Mouse (Mus musculus): ENCODE results near the gene Abcc4. TPM values are rescaled to one million over a fixed set of nuclear protein-coding genes. Genes with fewer than 3 reads are reported as not detected.
A peak's percentile ranks its signal among the peaks of the same experiment; 100 is the strongest.

The Abcc4 gene
- total and polyA plus RNA-seq, 3 experiments = 5.7 to 9.8 (median 9.1) TPM

- Histone ChIP-seq H3K9ac (ENCODE audit: low read depth, low read length) (no peak overlapping the region), H3K4me3 (no peak overlapping the region), H3K27ac (no peak overlapping the region), H3K4me1 (ENCODE audit: control insufficient read depth, insufficient read depth, low read length) (no peaks in the 10 kb centered on the region), H3K79me2 (replicated peaks; ENCODE audit: control insufficient read depth, insufficient read depth, low read length) (no peaks in the 10 kb centered on the region), H3K36me3 (ENCODE audit: control insufficient read depth, insufficient read depth, low read length) (no peaks in the 10 kb centered on the region), H3K27me3 (ENCODE audit: control insufficient read depth, insufficient read depth, low read length) (no peaks in the 10 kb centered on the region; the same call in 1 of the 2 replicates)
- TF ChIP-seq POLR2A (IDR thresholded peaks at IDR 0.05; ENCODE audit: insufficient read depth, low read depth, low read length) (no peak), EP300 (IDR thresholded peaks at IDR 0.05; ENCODE audit: insufficient read depth, low read depth, low read length) (no peak), CTCF (IDR thresholded peaks at IDR 0.05) (no peak)
- intact Hi-C loops (cut with DNase I) = no loop called here
- WGBS = 71% methylated on average over 7 of the region's 7 CpGs
- no peak for DNase-seq
Observed at GRCm38 (mm10) chr14:118475100-118475454, 230.9 kb downstream of the Abcc4 start.

- Histone ChIP-seq H3K79me2 (replicated peaks; ENCODE audit: control insufficient read depth, insufficient read depth, low read length) (no peaks in the 10 kb centered on the region), H3K27ac (no peak overlapping the region), H3K4me1 (ENCODE audit: control insufficient read depth, insufficient read depth, low read length) (no peaks in the 10 kb centered on the region), H3K9ac (ENCODE audit: low read depth, low read length) (no peak overlapping the region), H3K4me3 (no peak overlapping the region), H3K27me3 (ENCODE audit: control insufficient read depth, insufficient read depth, low read length) (no peaks in the 10 kb centered on the region; the same call in 1 of the 2 replicates), H3K36me3 (ENCODE audit: control insufficient read depth, insufficient read depth, low read length) (no peaks in the 10 kb centered on the region)
- WGBS = 23% methylated on average over 26 of the region's 26 CpGs
- intact Hi-C loops (cut with DNase I) = no loop called here
- no peak for TF ChIP-seq CTCF (IDR thresholded peaks at IDR 0.05)
- no peak for TF ChIP-seq POLR2A (IDR thresholded peaks at IDR 0.05; ENCODE audit: insufficient read depth, low read depth, low read length)
- TF ChIP-seq EP300 (IDR thresholded peaks at IDR 0.05; ENCODE audit: insufficient read depth, low read depth, low read length) = no peak
- no peak for DNase-seq
Observed at GRCm38 (mm10) chr14:118474226-118475099, 231.6 kb downstream of the Abcc4 start.

GRCm38 (mm10) chr14:118473831-118474193, 232.2 kb downstream of the Abcc4 start:
- WGBS = under 1% methylated on average over 37 of the region's 37 CpGs
- Histone ChIP-seq H3K27ac (no peak overlapping the region), H3K4me3 (peak overlapping the region; percentile 22; the same call in 1 of the 2 replicates), H3K36me3 (ENCODE audit: control insufficient read depth, insufficient read depth, low read length) (no peaks in the 10 kb centered on the region), H3K9ac (ENCODE audit: low read depth, low read length) (no peak overlapping the region), H3K79me2 (replicated peaks; ENCODE audit: control insufficient read depth, insufficient read depth, low read length) (no peaks in the 10 kb centered on the region), H3K4me1 (ENCODE audit: control insufficient read depth, insufficient read depth, low read length) (no peaks in the 10 kb centered on the region), H3K27me3 (ENCODE audit: control insufficient read depth, insufficient read depth, low read length) (no peaks in the 10 kb centered on the region; the same call in 1 of the 2 replicates)
- DNase-seq = peak in 1 of 2 experiments; percentile 5
- intact Hi-C loops (cut with DNase I) = no loop called here
- TF ChIP-seq POLR2A (IDR thresholded peaks at IDR 0.05; ENCODE audit: insufficient read depth, low read depth, low read length) = no peak

GRCm38 (mm10) chr14:118473188-118473830, 232.7 kb downstream of the Abcc4 start:
- intact Hi-C loops (cut with DNase I) = no loop called here
- TF ChIP-seq CTCF (IDR thresholded peaks at IDR 0.05) (no peak), EP300 (IDR thresholded peaks at IDR 0.05; ENCODE audit: insufficient read depth, low read depth, low read length) (no peak), POLR2A (IDR thresholded peaks at IDR 0.05; ENCODE audit: insufficient read depth, low read depth, low read length) (no peak)
- H3K4me1 ChIP-seq (ENCODE audit: control insufficient read depth, insufficient read depth, low read length) = no peaks in the 10 kb centered on the region
- peak overlapping the region; percentile 22; the same call in 1 of the 2 replicates for H3K4me3 ChIP-seq
- H3K9ac ChIP-seq (ENCODE audit: low read depth, low read length) = no peak overlapping the region
- no peaks in the 10 kb centered on the region for H3K36me3 ChIP-seq (ENCODE audit: control insufficient read depth, insufficient read depth, low read length)
- no peaks in the 10 kb centered on the region for H3K79me2 ChIP-seq (replicated peaks; ENCODE audit: control insufficient read depth, insufficient read depth, low read length)
- no peaks in the 10 kb centered on the region; the same call in 1 of the 2 replicates for H3K27me3 ChIP-seq (ENCODE audit: control insufficient read depth, insufficient read depth, low read length)
- DNase-seq = no peak
- H3K27ac ChIP-seq = no peak overlapping the region
- 20% methylated on average over 20 of the region's 20 CpGs for WGBS

- DNase-seq = no peak
- no peak overlapping the region for H3K4me3 ChIP-seq
- no peak overlapping the region for H3K9ac ChIP-seq (ENCODE audit: low read depth, low read length)
- no peaks in the 10 kb centered on the region for H3K36me3 ChIP-seq (ENCODE audit: control insufficient read depth, insufficient read depth, low read length)
- intact Hi-C loops (cut with DNase I) = no loop called here
- 43% methylated on average over 2 of the region's 2 CpGs for WGBS
- H3K79me2 ChIP-seq (replicated peaks; ENCODE audit: control insufficient read depth, insufficient read depth, low read length) = no peaks in the 10 kb centered on the region
- no peaks in the 10 kb centered on the region for H3K4me1 ChIP-seq (ENCODE audit: control insufficient read depth, insufficient read depth, low read length)
- no peak overlapping the region for H3K27ac ChIP-seq
- TF ChIP-seq EP300 (IDR thresholded peaks at IDR 0.05; ENCODE audit: insufficient read depth, low read depth, low read length) = no peak
- no peak for TF ChIP-seq POLR2A (IDR thresholded peaks at IDR 0.05; ENCODE audit: insufficient read depth, low read depth, low read length)
- TF ChIP-seq CTCF (IDR thresholded peaks at IDR 0.05) = no peak
- 0 out of 2 replicates have a peak, but pooled peaks cover 1% of the 10 kb centered on the region for H3K27me3 ChIP-seq (ENCODE audit: control insufficient read depth, insufficient read depth, low read length)
Observed at GRCm38 (mm10) chr14:118465331-118465730, 240.7 kb downstream of the Abcc4 start.

- no peak for TF ChIP-seq POLR2A (IDR thresholded peaks at IDR 0.05; ENCODE audit: insufficient read depth, low read depth, low read length)
- TF ChIP-seq CTCF (IDR thresholded peaks at IDR 0.05) = no peak
- no peak for TF ChIP-seq EP300 (IDR thresholded peaks at IDR 0.05; ENCODE audit: insufficient read depth, low read depth, low read length)
- 85% methylated on average over 3 of the region's 3 CpGs for WGBS
- intact Hi-C loops (cut with DNase I) = no loop called here
- H3K27ac ChIP-seq = no peak overlapping the region
- DNase-seq = no peak
- H3K36me3 ChIP-seq (ENCODE audit: control insufficient read depth, insufficient read depth, low read length) = no peaks in the 10 kb centered on the region
- H3K4me3 ChIP-seq = no peak overlapping the region
- H3K79me2 ChIP-seq (replicated peaks; ENCODE audit: control insufficient read depth, insufficient read depth, low read length) = no peaks in the 10 kb centered on the region
- 0 out of 2 replicates have a peak, but pooled peaks cover 1% of the 10 kb centered on the region for H3K27me3 ChIP-seq (ENCODE audit: control insufficient read depth, insufficient read depth, low read length)
- no peaks in the 10 kb centered on the region for H3K4me1 ChIP-seq (ENCODE audit: control insufficient read depth, insufficient read depth, low read length)
- no peak overlapping the region for H3K9ac ChIP-seq (ENCODE audit: low read depth, low read length)
Observed at GRCm38 (mm10) chr14:118464401-118464800, 241.6 kb downstream of the Abcc4 start.

Data from heart, adult 2 months (tissue).